Comparison of ENCODE assay signal across 8 mouse cellular contexts in genomic region chr11:106418622-106419196, GRCm38 (mm10). TPM values are rescaled to one million over a fixed set of nuclear protein-coding genes. Genes with fewer than 3 reads are reported as not detected.
DNase-seq lines count a peak whose midpoint lies in the region; ATAC-seq and TF ChIP-seq lines count a peak whose summit lies in the region.

No protein-coding gene starts in this region.

- no peaks in the 10 kb centered on the region for H3K27me3 ChIP-seq in CH12.LX (replicated peaks)
- H3K27me3 ChIP-seq in forebrain, embryonic 11.5 days (ENCODE audit: control insufficient read depth, insufficient read depth, low read length), result no peaks in the 10 kb centered on the region
- no peaks in the 10 kb centered on the region for H3K27me3 ChIP-seq in liver, postnatal 0 days (ENCODE audit: insufficient read depth, low read length)

- peaks cover 72 to 81% of the 10 kb centered on the region in 2 experiments for H3K36me3 ChIP-seq in CH12.LX (replicated peaks in 1 of 2; ENCODE audit: control insufficient read depth in 1 of 2, insufficient read depth in 1 of 2, low read length in 1 of 2)
- H3K36me3 ChIP-seq in forebrain, embryonic 11.5 days (ENCODE audit: control insufficient read depth, insufficient read depth, low read length), result no peaks in the 10 kb centered on the region; the same call in 1 of the 2 replicates
- peaks cover 24% of the 10 kb centered on the region for H3K36me3 ChIP-seq in liver, postnatal 0 days (replicated peaks; ENCODE audit: insufficient read depth, low read length)

- intact Hi-C loops in heart, postnatal 14 days (cut with DNase I), result loop anchor here (1.0 to 5.0 kb wide), 3 partner anchors 73 to 334 kb away; partner anchors contain the start of genes Milr1 and Pecam1

- H3K9ac ChIP-seq in CH12.LX (ENCODE audit: insufficient read depth, low read depth), result no peak overlapping the region
- H3K9ac ChIP-seq in forebrain, embryonic 11.5 days (ENCODE audit: low read length), result no peak overlapping the region
- H3K9ac ChIP-seq in liver, postnatal 0 days (replicated peaks), result no peak overlapping the region

- ATAC-seq in forebrain, embryonic 11.5 days (replicated peaks; ENCODE audit: low FRiP score), result peak; percentile 36; the same call in 1 of the 2 replicates
- peak; percentile 73 for ATAC-seq in liver, postnatal 0 days
- ATAC-seq in neutrophil, adult 5-6 weeks (ENCODE audit: extremely low read depth, insufficient number of reproducible peaks, low FRiP score, poor library complexity, severe bottlenecking), result peak; percentile 89

- peaks cover 9% of the 10 kb centered on the region for H3K79me2 ChIP-seq in CH12.LX (replicated peaks; ENCODE audit: control insufficient read depth, extremely low read depth, insufficient read depth, poor library complexity, severe bottlenecking)

- H3K4me3 ChIP-seq in CH12.LX (replicated peaks in 1 of 3; ENCODE audit: low read depth in 2 of 3, low read length in 2 of 3, poor library complexity in 1 of 3), result no peak overlapping the region
- no peak overlapping the region for H3K4me3 ChIP-seq in forebrain, embryonic 11.5 days (ENCODE audit: low read depth, low read length)
- H3K4me3 ChIP-seq in liver, postnatal 0 days (ENCODE audit: low read depth, low read length), result no peak overlapping the region

- in situ Hi-C loops in CH12.LX (cut with MboI; ENCODE audit: low pct_ligation_motif_present, low pct_unique_long_range_greater_than_20kb, low sequenced_read_pairs), result loop anchor here (5.0 kb wide), 1 partner anchor 64 kb away; no protein-coding TSS in a partner anchor

- TF ChIP-seq POLR2A in CH12.LX (IDR thresholded peaks at IDR 0.05; ENCODE audit: low read depth, low read length), result no peak

- no peak for TF ChIP-seq EP300 in CH12.LX (IDR thresholded peaks at IDR 0.05; ENCODE audit: low read length)
- no peak for TF ChIP-seq EP300 in liver, postnatal 0 days (IDR thresholded peaks at IDR 0.05; ENCODE audit: low read depth)

- no peak overlapping the region for H3K4me2 ChIP-seq in CH12.LX (ENCODE audit: insufficient read depth, low read depth, poor library complexity, severe bottlenecking)
- no peak overlapping the region for H3K4me2 ChIP-seq in forebrain, embryonic 11.5 days (ENCODE audit: low read depth, low read length, severe bottlenecking)
- H3K4me2 ChIP-seq in liver, postnatal 0 days (ENCODE audit: low read depth, low read length), result no peak overlapping the region

- H3K4me1 ChIP-seq in CH12.LX (ENCODE audit: control insufficient read depth in 1 of 2, insufficient read depth in 2 of 2), result peaks cover 15 to 46% of the 10 kb centered on the region in 2 experiments
- no peaks in the 10 kb centered on the region for H3K4me1 ChIP-seq in forebrain, embryonic 11.5 days (replicated peaks; ENCODE audit: control insufficient read depth, insufficient read depth, low read length)
- H3K4me1 ChIP-seq in liver, postnatal 0 days (ENCODE audit: insufficient read depth), result peaks cover 14% of the 10 kb centered on the region

- TF ChIP-seq RAD21 in CH12.LX (IDR thresholded peaks at IDR 0.05; ENCODE audit: low read depth, low read length), result peak; percentile 99

- no peak overlapping the region for H3K27ac ChIP-seq in CH12.LX (ENCODE audit: insufficient read depth, low read depth)
- H3K27ac ChIP-seq in forebrain, embryonic 11.5 days (ENCODE audit: low read depth, low read length), result no peak overlapping the region
- no peak overlapping the region for H3K27ac ChIP-seq in liver, postnatal 0 days (ENCODE audit: low read depth)

- 53% methylated on average over 4 of the region's 4 CpGs for WGBS in forebrain, embryonic 11.5 days
- 44% methylated on average over 4 of the region's 4 CpGs for WGBS in liver, postnatal 0 days (ENCODE audit: insufficient replicate concordance)

- peak; percentile 99 to 100 for TF ChIP-seq CTCF in CH12.LX (conservative IDR thresholded peaks at IDR 0.05 in 1 of 2, IDR thresholded peaks at IDR 0.05 in 1 of 2; ENCODE audit: low read depth in 2 of 2, low read length in 2 of 2)
- peak; percentile 99 for TF ChIP-seq CTCF in liver, postnatal 0 days (IDR thresholded peaks at IDR 0.05; ENCODE audit: low read depth)

- peak; percentile 93 for DNase-seq in CH12.LX (ENCODE audit: extremely low read depth)
- peak; percentile 73 for DNase-seq in c-Kit-negative CD71-positive TER-119-positive erythroid progenitor cells, embryonic 14.5 days (ENCODE audit: low read depth, low spot score)
- DNase-seq in forebrain, embryonic 11.5 days (ENCODE audit: low spot score), result peak; percentile 94
- peak; percentile 84 to 87 for DNase-seq in heart, postnatal 14 days
- peak; percentile 91 for DNase-seq in layer of hippocampus, adult 11-12 months (ENCODE audit: low spot score)
- peak; percentile 89 for DNase-seq in liver, postnatal 0 days
- peak; percentile 57 to 58 for DNase-seq in thymus, adult 18-20 months

- no peaks in the 10 kb centered on the region for H3K9me3 ChIP-seq in CH12.LX (replicated peaks; ENCODE audit: low read length)
- no peaks in the 10 kb centered on the region for H3K9me3 ChIP-seq in forebrain, embryonic 11.5 days (ENCODE audit: control insufficient read depth, low read length)
- H3K9me3 ChIP-seq in liver, postnatal 0 days (ENCODE audit: low read length), result no peaks in the 10 kb centered on the region

- dilution Hi-C loops in CH12.LX (cut with MboI; ENCODE audit: extremely low pct_ligation_motif_present, extremely low pct_unique_long_range_greater_than_20kb, low sequenced_read_pairs), result no loop called here

TF ChIP-seq in CH12.LX, 34 proteins besides CTCF, POLR2A, EP300 and RAD21 (continues in another document):
- TF ChIP-seq TBP (conservative IDR thresholded peaks at IDR 0.05; ENCODE audit: low read depth, low read length), result no peak
- TF ChIP-seq JUND (conservative IDR thresholded peaks at IDR 0.05; ENCODE audit: low read depth, low read length), result 0 out of 2 replicates have a peak, but pooled peaks have one; percentile 54
- peak; percentile 96 for TF ChIP-seq ZC3H11A (IDR thresholded peaks at IDR 0.05; ENCODE audit: low read depth, low read length)
- TF ChIP-seq KAT2A (IDR thresholded peaks at IDR 0.05; ENCODE audit: insufficient replicate concordance, low read length), result no peak
- TF ChIP-seq TCF12 (IDR thresholded peaks at IDR 0.05; ENCODE audit: low read depth, low read length), result no peak
- peak; percentile 55; the same call in 1 of the 2 replicates for TF ChIP-seq MEF2A (IDR thresholded peaks at IDR 0.05; ENCODE audit: borderline replicate concordance, low read depth, low read length)
- no peak for TF ChIP-seq GABPA (IDR thresholded peaks at IDR 0.05; ENCODE audit: insufficient replicate concordance, low read depth, low read length)
- no peak for TF ChIP-seq MAFK (IDR thresholded peaks at IDR 0.05; ENCODE audit: insufficient replicate concordance, low read length)
- TF ChIP-seq ZMIZ1 (IDR thresholded peaks at IDR 0.05; ENCODE audit: low read depth, low read length), result no peak
- no peak for TF ChIP-seq CHD1 (IDR thresholded peaks at IDR 0.05; ENCODE audit: low read depth, low read length)
- peak; percentile 66; the same call in 1 of the 2 replicates for TF ChIP-seq SIN3A (IDR thresholded peaks at IDR 0.05; ENCODE audit: low read length)
- TF ChIP-seq MAX (IDR thresholded peaks at IDR 0.05; ENCODE audit: low read length), result no peak; the same call in 1 of the 2 replicates
- TF ChIP-seq E2F4 (IDR thresholded peaks at IDR 0.05; ENCODE audit: insufficient replicate concordance, low read depth, low read length), result no peak
- TF ChIP-seq ZNF384 (IDR thresholded peaks at IDR 0.05; ENCODE audit: low read depth, low read length), result peak; percentile 51; the same call in 1 of the 2 replicates
- no peak for TF ChIP-seq ZKSCAN1 (IDR thresholded peaks at IDR 0.05; ENCODE audit: borderline replicate concordance, low read depth, low read length)
- TF ChIP-seq BHLHE40 (IDR thresholded peaks at IDR 0.05; ENCODE audit: low read depth, low read length), result no peak
- peak; percentile 33; the same call in 1 of the 2 replicates for TF ChIP-seq HCFC1 (IDR thresholded peaks at IDR 0.05; ENCODE audit: low read depth, low read length)
- no peak for TF ChIP-seq CHD2 (IDR thresholded peaks at IDR 0.05; ENCODE audit: low read length)
- TF ChIP-seq UBTF (IDR thresholded peaks at IDR 0.05; ENCODE audit: low read depth, low read length), result no peak
- TF ChIP-seq MAZ (IDR thresholded peaks at IDR 0.05; ENCODE audit: low read depth, low read length), result no peak
- TF ChIP-seq ELF1 (IDR thresholded peaks at IDR 0.05; ENCODE audit: low read depth, low read length), result no peak
- TF ChIP-seq MYC (IDR thresholded peaks at IDR 0.05; ENCODE audit: low read depth, low read length), result peak; percentile 49; the same call in 1 of the 2 replicates
- TF ChIP-seq ETS1 (conservative IDR thresholded peaks at IDR 0.05; ENCODE audit: low read depth, low read length), result no peak; the same call in 1 of the 2 replicates
- TF ChIP-seq MXI1 (IDR thresholded peaks at IDR 0.05; ENCODE audit: low read depth, low read length), result no peak
- TF ChIP-seq USF2 (conservative IDR thresholded peaks at IDR 0.05; ENCODE audit: low read depth, low read length), result no peak
- no peak for TF ChIP-seq POLR2AphosphoS2 (IDR thresholded peaks at IDR 0.05; ENCODE audit: low read depth, low read length)
- TF ChIP-seq IRF4 (IDR thresholded peaks at IDR 0.05; ENCODE audit: low read depth, low read length), result peak; percentile 62
- no peak for TF ChIP-seq USF1 (IDR thresholded peaks at IDR 0.05; ENCODE audit: low read depth, low read length)
- TF ChIP-seq RCOR1 (conservative IDR thresholded peaks at IDR 0.05; ENCODE audit: low read depth, low read length), result 0 out of 2 replicates have a peak, but pooled peaks have one; percentile 33
- TF ChIP-seq NRF1 (IDR thresholded peaks at IDR 0.05; ENCODE audit: low read depth, low read length), result no peak

RNA-seq across cellular contexts. Expression of gene Icam2, which starts 30.8 kb away (rescaled TPM):
- total RNA-seq in CH12.LX (2012; rRNA removed) (15.3 and 27.3 TPM in 2 replicates), CH12.LX (2014; rRNA removed) (40.1 and 44.3 TPM in 2 replicates)
- polyA plus RNA-seq in CH12.LX (2012; ENCODE audit: insufficient read length, low read depth), result 23.7 and 26.7 TPM in 2 replicates
- polyA plus RNA-seq in forebrain, embryonic 11.5 days (2014; fragmentation: Nextera tagmentation; extraction: Ambion mirVana), result 13.3 and 14.1 TPM in 2 replicates
- 10 to 100 TPM; 44.1 to 44.7 TPM for total RNA-seq in heart, postnatal 14 days (2021)
- 11.4 and 12.6 TPM in 2 replicates for polyA plus RNA-seq in liver, postnatal 0 days (2015; fragmentation: Nextera tagmentation; extraction: Ambion mirVana)
- total RNA-seq in neutrophil, adult 5-6 weeks (2017), result 114 and 128 TPM in 2 replicates

RNA-seq across cellular contexts. Expression of gene Prr29, which starts 53.4 kb away (rescaled TPM):
- total RNA-seq in CH12.LX (2012; rRNA removed) (0.17 TPM in 1 of 2 replicates, not detected in the other), CH12.LX (2014; rRNA removed) (not detected in 2 replicates)
- polyA plus RNA-seq in CH12.LX (2012; ENCODE audit: insufficient read length, low read depth), result 0.21 TPM in 1 of 2 replicates, not detected in the other
- not detected in 2 replicates for polyA plus RNA-seq in forebrain, embryonic 11.5 days (2014; fragmentation: Nextera tagmentation; extraction: Ambion mirVana)
- total RNA-seq in heart, postnatal 14 days (2021), result 1 to 10 TPM; 1.0 to 1.7 TPM
- polyA plus RNA-seq in liver, postnatal 0 days (2015; fragmentation: Nextera tagmentation; extraction: Ambion mirVana), result not detected in 2 replicates
- total RNA-seq in neutrophil, adult 5-6 weeks (2017), result not detected in 2 replicates

Comparison
In these comparisons a context has a peak if more than half of its experiments do, and no peak if none do; other contexts are left out.
1. ATAC-seq: peak in every context shown above with its lines; median percentile 89 in neutrophil, adult 5-6 weeks; 73 in liver, postnatal 0 days; 36 in forebrain, embryonic 11.5 days.